Comparison of ENCODE assay signal across 8 mouse cellular contexts in genomic region chr7:65519788-65520563, GRCm38 (mm10). TPM values are rescaled to one million over a fixed set of nuclear protein-coding genes. Genes with fewer than 3 reads are reported as not detected.
DNase-seq lines count a peak whose midpoint lies in the region; ATAC-seq and TF ChIP-seq lines count a peak whose summit lies in the region.

No protein-coding gene starts in this region.

- intact Hi-C loops in gastrocnemius, postnatal 14 days (cut with DNase I; ENCODE audit: low total_unique reads): loop anchor here (5.0 kb wide), 1 partner anchor 198 kb away; no protein-coding TSS in a partner anchor

- H3K27ac ChIP-seq in kidney, embryonic 14.5 days (ENCODE audit: low read depth, low read length): no peak overlapping the region
- no peak overlapping the region for H3K27ac ChIP-seq in lung, embryonic 14.5 days (ENCODE audit: low read depth)

- peak; percentile 60 for ATAC-seq in kidney, embryonic 14.5 days (ENCODE audit: low FRiP score, low TSS enrichment)
- peak; percentile 77 for ATAC-seq in lung, embryonic 14.5 days (ENCODE audit: insufficient read depth)

- no peaks in the 10 kb centered on the region for H3K27me3 ChIP-seq in kidney, embryonic 14.5 days (ENCODE audit: control insufficient read depth, insufficient read depth, low read length)
- no peaks in the 10 kb centered on the region for H3K27me3 ChIP-seq in lung, embryonic 14.5 days (ENCODE audit: insufficient read depth, low read length)

- H3K9me3 ChIP-seq in kidney, embryonic 14.5 days (ENCODE audit: control insufficient read depth, low read length): no peaks in the 10 kb centered on the region
- H3K9me3 ChIP-seq in lung, embryonic 14.5 days (ENCODE audit: low read depth, low read length): no peaks in the 10 kb centered on the region

- H3K4me1 ChIP-seq in kidney, embryonic 14.5 days (ENCODE audit: control insufficient read depth, insufficient read depth, low read length): no peaks in the 10 kb centered on the region
- no peaks in the 10 kb centered on the region for H3K4me1 ChIP-seq in lung, embryonic 14.5 days (ENCODE audit: insufficient read depth)

- no peaks in the 10 kb centered on the region for H3K36me3 ChIP-seq in kidney, embryonic 14.5 days (ENCODE audit: control insufficient read depth, insufficient read depth, low read length)
- no peaks in the 10 kb centered on the region for H3K36me3 ChIP-seq in lung, embryonic 14.5 days (ENCODE audit: insufficient read depth)

- no peak overlapping the region for H3K4me2 ChIP-seq in kidney, embryonic 14.5 days (replicated peaks; ENCODE audit: low read depth, low read length)
- H3K4me2 ChIP-seq in lung, embryonic 14.5 days: no peak overlapping the region

- H3K4me3 ChIP-seq in kidney, embryonic 14.5 days (ENCODE audit: low read length): no peak overlapping the region
- H3K4me3 ChIP-seq in lung, embryonic 14.5 days (ENCODE audit: low read depth, low read length): no peak overlapping the region

- WGBS in kidney, embryonic 14.5 days: 37% methylated on average over 12 of the region's 12 CpGs
- 18% methylated on average over 12 of the region's 12 CpGs for WGBS in lung, embryonic 14.5 days

- no peak overlapping the region for H3K9ac ChIP-seq in kidney, embryonic 14.5 days (ENCODE audit: low read depth, low read length)
- H3K9ac ChIP-seq in lung, embryonic 14.5 days: no peak overlapping the region

- peak; percentile 35 for DNase-seq in CD4-positive helper T cell, adult 2 months (ENCODE audit: low read depth, low spot score)
- peak; percentile 58 for DNase-seq in adipocyte (ENCODE audit: low spot score)
- peak; percentile 44 to 79 for DNase-seq in cerebellum, postnatal 4 days (ENCODE audit: low spot score in 2 of 2)
- peak; percentile 55 for DNase-seq in gastrocnemius, postnatal 14 days
- DNase-seq in lung, embryonic 14.5 days: peak; percentile 96
- DNase-seq in ovary, postnatal 36 days (ENCODE audit: low spot score): peak; percentile 71
- DNase-seq in urinary bladder, postnatal 14 days (ENCODE audit: low spot score): peak; percentile 85

- peak; percentile 97 for TF ChIP-seq CTCF in lung, embryonic 14.5 days (IDR thresholded peaks at IDR 0.05; ENCODE audit: low read depth)

RNA-seq across cellular contexts. Expression of gene Tjp1, which starts 7.6 kb away (rescaled TPM):
- total RNA-seq in gastrocnemius, postnatal 14 days (2021): 10 to 100 TPM; 40.2 to 42.2 TPM
- polyA plus RNA-seq in kidney, embryonic 14.5 days (2014; fragmentation: Nextera tagmentation; extraction: Ambion mirVana): 18.9 and 21.3 TPM in 2 replicates
- polyA plus RNA-seq in lung, embryonic 14.5 days (2014; fragmentation: Nextera tagmentation; extraction: Ambion mirVana): 32.2 and 32.9 TPM in 2 replicates

Comparison
In these comparisons a context has a peak if more than half of its experiments do, and no peak if none do; other contexts are left out.
1. DNase-seq: peak in every context shown above with its lines; median percentile 96 in lung, embryonic 14.5 days; 85 in urinary bladder, postnatal 14 days; 71 in ovary, postnatal 36 days; 62 in cerebellum, postnatal 4 days; 58 in adipocyte; 55 in gastrocnemius, postnatal 14 days; 35 in CD4-positive helper T cell, adult 2 months.